Mouse (Mus musculus): ENCODE results near the gene Btbd9.

DNA sequence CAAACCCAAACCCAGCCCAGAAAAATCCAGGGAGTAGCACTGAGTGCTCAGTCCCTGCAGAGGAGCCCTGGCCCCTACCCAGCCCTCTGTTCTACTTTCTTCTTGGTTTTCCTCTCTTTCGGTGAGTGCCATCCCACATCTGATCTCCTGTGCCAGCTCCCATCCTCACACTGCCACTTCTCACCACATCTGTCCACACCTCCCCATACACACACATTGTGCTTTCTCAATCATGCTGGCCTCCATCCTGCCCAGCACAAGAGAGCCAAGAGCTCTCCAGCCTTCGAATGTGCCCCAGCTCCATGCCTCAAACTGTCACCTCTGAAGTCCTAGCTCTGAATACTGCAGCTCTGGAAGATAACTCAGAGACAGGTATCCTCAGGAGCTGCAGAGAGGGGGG lies 271.5 kb downstream of the Btbd9 start:
- TF ChIP-seq EP300 (IDR thresholded peaks at IDR 0.05) (no peak), CTCF (IDR thresholded peaks at IDR 0.05) (no peak)
